26 mouse cellular contexts compared by ENCODE assay signal in the genomic region with DNA sequence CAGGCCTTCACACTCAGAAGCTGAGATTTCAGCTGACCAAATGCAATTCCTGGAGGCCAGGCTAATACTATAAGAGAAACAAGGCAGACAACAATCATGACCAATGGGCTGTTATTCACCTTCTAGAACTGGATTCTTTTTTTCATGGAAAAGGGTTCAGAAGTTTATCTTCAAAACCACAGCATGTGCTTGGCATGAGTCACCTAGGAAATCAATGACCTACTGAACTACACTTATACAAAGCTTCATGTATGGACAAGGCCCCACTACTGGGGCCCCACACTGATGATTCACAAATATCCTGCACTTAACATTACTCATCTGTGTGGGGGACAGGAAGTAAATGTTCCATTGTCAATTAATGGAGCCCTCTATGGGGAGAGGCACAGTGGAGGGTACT.
"Had no signal": no experiment of that assay in that cellular context is flagged by ENCODE, and none has a peak within 500 bp of the region (broad histone marks: within the 10 kb centered on the region; RNA-seq: fewer than 3 reads in every experiment).

No protein-coding gene starts in this region.

- H3K36me3 ChIP-seq: heart, embryonic 13.5 days; heart, embryonic 15.5 days; hindbrain, embryonic 13.5 days; hindbrain, embryonic 15.5 days; kidney, embryonic 15.5 days; limb, embryonic 13.5 days; limb, embryonic 15.5 days; liver, embryonic 12.5 days had no signal

- H3K9me3 ChIP-seq: heart, embryonic 13.5 days; heart, embryonic 15.5 days; hindbrain, embryonic 13.5 days; hindbrain, embryonic 15.5 days; kidney, embryonic 15.5 days; limb, embryonic 13.5 days; liver, embryonic 12.5 days had no signal

- DNase-seq: gastrocnemius, postnatal 14 days; gastrocnemius, postnatal 36 days; heart, adult 11 months; heart, adult 2 months; heart, postnatal 14 days; heart, postnatal 36 days; kidney, adult 11 months; kidney, adult 2 months; kidney, adult 9 months; kidney, postnatal 14 days; kidney, postnatal 4 days; left cerebral cortex, postnatal 4 days had no signal

- H3K9ac ChIP-seq: heart, embryonic 13.5 days; heart, embryonic 15.5 days; hindbrain, embryonic 13.5 days; hindbrain, embryonic 15.5 days; kidney, embryonic 15.5 days; limb, embryonic 13.5 days; limb, embryonic 15.5 days; liver, embryonic 12.5 days had no signal

- H3K4me1 ChIP-seq: heart, embryonic 13.5 days; heart, embryonic 15.5 days; hindbrain, embryonic 13.5 days; hindbrain, embryonic 15.5 days; kidney, embryonic 15.5 days; limb, embryonic 13.5 days; limb, embryonic 15.5 days; liver, embryonic 12.5 days had no signal

- H3K27ac ChIP-seq: heart, adult 2 months; heart, embryonic 13.5 days; heart, embryonic 15.5 days; hindbrain, embryonic 13.5 days; hindbrain, embryonic 15.5 days; hindbrain, postnatal 0 days; kidney, embryonic 15.5 days; kidney, postnatal 0 days; layer of hippocampus, adult 2 months; left cerebral cortex, adult 2 months; limb, embryonic 13.5 days; limb, embryonic 15.5 days; liver, embryonic 12.5 days had no signal

- H3K4me2 ChIP-seq: heart, embryonic 11.5 days; heart, embryonic 13.5 days; heart, embryonic 15.5 days; hindbrain, embryonic 13.5 days; hindbrain, embryonic 15.5 days; kidney, embryonic 15.5 days; limb, embryonic 13.5 days; limb, embryonic 15.5 days; liver, embryonic 12.5 days had no signal

- H3K27me3 ChIP-seq: heart, embryonic 13.5 days; heart, embryonic 15.5 days; hindbrain, embryonic 13.5 days; hindbrain, embryonic 15.5 days; kidney, embryonic 15.5 days; limb, embryonic 15.5 days; liver, embryonic 12.5 days had no signal

- H3K4me3 ChIP-seq: heart, adult 2 months; heart, embryonic 13.5 days; heart, embryonic 15.5 days; hindbrain, embryonic 13.5 days; hindbrain, embryonic 15.5 days; kidney, embryonic 15.5 days; layer of hippocampus, adult 2 months; left cerebral cortex, adult 2 months; limb, embryonic 13.5 days; limb, embryonic 15.5 days; liver, embryonic 12.5 days had no signal

- ATAC-seq: hindbrain, postnatal 0 days; intestine, embryonic 16.5 days; liver, embryonic 12.5 days had no signal
